Mouse (Mus musculus): ENCODE data around the gene P2ry12.

GRCm38 (mm10) chr3:59305518-59305917 lies 42.8 kb upstream of the P2ry12 start:
- no peak for TF ChIP-seq POLR2A (IDR thresholded peaks at IDR 0.05; ENCODE audit: low read depth, low read length)
- no peak for TF ChIP-seq CTCF (IDR thresholded peaks at IDR 0.05; ENCODE audit: extremely low read depth, insufficient read length, insufficient replicate concordance, low read depth, low read length)

All from small intestine, adult 2 months (tissue).